Mouse (Mus musculus) intestine, embryonic 16.5 days (tissue): ENCODE results near the gene Hinfp. TPM values are rescaled to one million over a fixed set of nuclear protein-coding genes. Genes with fewer than 3 reads are reported as not detected.
"Not testable (repeated sequence)": the region's sequence is repeated elsewhere in the genome, so short reads cannot be mapped to it uniquely, and the experiment has no call there.

Experiments used
- ATAC-seq: fragments of 200-750 bp; cut with Nextera tagmentation; 2 replicates; pipeline ENCODE4 v1.8.0; 2017; ENCODE audit warnings: moderate TSS enrichment, moderate library complexity
- H3K27ac ChIP-seq: fragments of 300-500 bp; sonication (generic); 2 replicates; pipeline ENCODE4 v1.5.1; 2014; ENCODE audit warnings: mild to moderate bottlenecking, low read length
- H3K27me3 ChIP-seq: fragments of 300-500 bp; sonication (generic); replicated peaks from 2 replicates; pipeline ENCODE4 v1.6.1; 2014; ENCODE audit warnings: low read length, control low read depth, mixed read lengths; ENCODE audit not compliant: control insufficient read depth, insufficient read depth
- H3K36me3 ChIP-seq: fragments of 300-500 bp; sonication (generic); 2 replicates; pipeline ENCODE4 v1.6.1; 2014; ENCODE audit warnings: low read length, control low read depth; ENCODE audit not compliant: control insufficient read depth, insufficient read depth
- H3K4me1 ChIP-seq: fragments of 300-500 bp; sonication (generic); 2 replicates; pipeline ENCODE4 v1.6.1; 2014; ENCODE audit warnings: low read length, control low read depth, mixed read lengths; ENCODE audit not compliant: control insufficient read depth, insufficient read depth
- H3K4me2 ChIP-seq: fragments of 300-500 bp; sonication (generic); 2 replicates; pipeline ENCODE4 v1.6.1; 2014; ENCODE audit warnings: low read depth, low read length, control low read depth
- H3K4me3 ChIP-seq: fragments of 300-500 bp; sonication (generic); 2 replicates; pipeline ENCODE4 v1.5.1; 2014; ENCODE audit warnings: mild to moderate bottlenecking, low read length
- H3K9ac ChIP-seq: fragments of 300-500 bp; sonication (generic); 2 replicates; pipeline ENCODE4 v1.6.1; 2014; ENCODE audit warnings: low read depth, low read length
- H3K9me3 ChIP-seq: fragments of 300-500 bp; sonication (generic); 2 replicates; pipeline ENCODE4 v1.6.1; 2016; ENCODE audit warnings: low read length, control low read depth; ENCODE audit not compliant: control insufficient read depth
- WGBS: fragments of 180-500 bp; shearing (Covaris S2); extraction: QIAGEN DNeasy Blood & Tissue Kit; methylation state at CpG from one replicate; pipeline ENCODE4 v1.1.7; 2014; 5-methylcytosine and 5-hydroxymethylcytosine counted together
- polyA plus RNA-seq: library from polyadenylated mRNA; unstranded; fragments of >200 nt; fragmentation: Nextera tagmentation; extraction: Ambion mirVana; gene quantifications from 2 replicates; pipeline ENCODE4 v1.2.1, GENCODE M21; 2015

The Hinfp gene
- polyA plus RNA-seq, 1 experiment from 2014 or later = 19.4 TPM

- H3K27me3 ChIP-seq = no peaks in the 10 kb centered on the region
- H3K9me3 ChIP-seq = no peaks in the 10 kb centered on the region
- peak overlapping the region; percentile 87 for H3K9ac ChIP-seq
- H3K27ac ChIP-seq = peak overlapping the region; percentile 99
- peaks cover 14% of the 10 kb centered on the region for H3K36me3 ChIP-seq
- H3K4me2 ChIP-seq = peak overlapping the region; percentile 62
- ATAC-seq = peak; percentile 61
- H3K4me3 ChIP-seq = peak overlapping the region; percentile 84
- peaks cover 10% of the 10 kb centered on the region for H3K4me1 ChIP-seq
- WGBS = 6% methylated on average over 6 of the region's 6 CpGs
Observed at GRCm38 (mm10) chr9:44343290-44343689, 37.8 kb upstream of the Hinfp start.

GRCm38 (mm10) chr9:44342605-44343004 is 37.1 kb upstream of the Hinfp start:
- Histone ChIP-seq H3K9me3 (no peaks in the 10 kb centered on the region), H3K36me3 (peaks cover 11% of the 10 kb centered on the region), H3K4me2 (peak overlapping the region; percentile 62), H3K4me1 (peaks cover 14% of the 10 kb centered on the region), H3K27ac (no peak overlapping the region), H3K27me3 (no peaks in the 10 kb centered on the region), H3K4me3 (peak overlapping the region; percentile 84), H3K9ac (peak overlapping the region; percentile 87)
- ATAC-seq = no peak
- 82% methylated on average over 1 of the region's 1 CpGs for WGBS

DNA sequence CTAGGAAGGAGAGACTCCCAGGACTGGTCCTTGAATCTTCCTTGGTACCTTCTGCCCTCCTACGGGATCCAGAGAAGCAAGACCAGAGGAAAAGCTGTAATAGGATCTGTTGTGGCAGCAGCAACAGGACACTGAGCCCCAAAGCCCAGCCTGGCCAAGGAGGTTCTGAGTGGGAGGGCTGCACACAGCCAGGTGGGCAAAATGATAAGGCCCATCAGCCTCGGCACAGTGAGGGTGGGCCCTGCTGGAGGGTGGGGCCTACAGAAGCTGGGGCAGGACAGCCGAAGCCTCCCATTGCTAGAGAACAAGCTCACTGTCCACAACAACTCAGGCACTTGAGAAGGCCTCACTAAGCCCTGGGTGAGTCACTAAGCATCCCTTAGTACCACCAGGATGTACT is 36.7 kb upstream of the Hinfp start:
- 68% methylated on average over 3 of the region's 3 CpGs for WGBS

DNA sequence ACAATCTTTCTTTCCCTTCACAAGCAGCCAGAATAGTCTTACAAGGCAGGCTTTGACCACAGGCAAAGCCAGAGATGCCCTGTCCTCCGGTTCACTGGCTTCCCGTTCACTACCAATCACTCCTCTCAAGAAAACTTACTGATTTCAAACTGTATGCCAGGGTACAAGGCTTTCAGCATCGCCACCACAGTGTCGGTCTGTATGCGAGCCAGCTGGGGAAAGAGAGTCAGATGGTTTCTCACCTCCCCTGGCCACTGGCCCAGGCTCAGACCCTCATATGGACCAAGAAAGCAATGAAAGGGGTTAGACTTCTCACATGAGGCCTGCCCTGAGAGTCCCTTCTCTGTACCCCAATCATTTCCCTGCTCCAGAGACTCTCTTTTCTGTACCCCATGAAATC is 36.0 kb upstream of the Hinfp start:
- H3K36me3 ChIP-seq = peaks cover 11% of the 10 kb centered on the region
- no peak overlapping the region for H3K4me2 ChIP-seq
- H3K4me3 ChIP-seq = no peak overlapping the region
- no peak overlapping the region for H3K27ac ChIP-seq
- H3K27me3 ChIP-seq = no peaks in the 10 kb centered on the region
- H3K9me3 ChIP-seq = no peaks in the 10 kb centered on the region
- peaks cover 25% of the 10 kb centered on the region for H3K4me1 ChIP-seq
- WGBS = 87% methylated on average over 5 of the region's 5 CpGs
- no peak overlapping the region for H3K9ac ChIP-seq
- ATAC-seq = no peak

More for the DNA sequence above, 36.7 kb upstream of the Hinfp start:
- Histone ChIP-seq H3K9me3 (no peaks in the 10 kb centered on the region), H3K4me1 (peaks cover 18% of the 10 kb centered on the region), H3K36me3 (peaks cover 11% of the 10 kb centered on the region), H3K4me3 (no peak overlapping the region), H3K9ac (peak overlapping the region; percentile 87), H3K27ac (no peak overlapping the region), H3K4me2 (no peak overlapping the region), H3K27me3 (no peaks in the 10 kb centered on the region)
- ATAC-seq = 0 out of 2 replicates have a peak, but pooled peaks have one; percentile 13

DNA sequence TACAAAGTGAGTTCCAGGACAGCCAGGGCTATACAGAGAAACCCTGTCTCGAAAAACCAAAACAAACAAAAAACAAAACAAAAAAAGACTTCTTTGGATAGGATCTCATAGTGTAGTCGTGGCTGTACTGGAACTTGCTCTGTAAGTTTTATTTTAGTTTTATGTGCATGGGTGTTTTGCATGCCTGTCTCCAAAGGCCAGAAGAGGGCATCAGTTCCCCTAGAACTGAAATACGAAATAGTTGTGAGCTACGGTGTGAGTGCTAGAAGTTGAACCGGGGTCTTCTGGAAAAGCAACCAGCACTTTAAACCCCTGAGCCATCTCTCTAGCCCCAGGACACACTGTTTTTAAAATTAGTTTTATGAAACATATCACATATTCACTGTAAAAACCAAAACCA is 33.1 kb upstream of the Hinfp start:
- no peaks in the 10 kb centered on the region for H3K9me3 ChIP-seq
- peaks cover 14% of the 10 kb centered on the region for H3K36me3 ChIP-seq
- H3K27me3 ChIP-seq = no peaks in the 10 kb centered on the region
- peaks cover 25% of the 10 kb centered on the region for H3K4me1 ChIP-seq
- no peak overlapping the region for H3K4me3 ChIP-seq
- H3K4me2 ChIP-seq = no peak overlapping the region
- no peak for ATAC-seq
- 84% methylated on average over 5 of the region's 5 CpGs for WGBS
- H3K9ac ChIP-seq = no peak overlapping the region
- H3K27ac ChIP-seq = no peak overlapping the region

GRCm38 (mm10) chr9:44337436-44338169 is 32.1 kb upstream of the Hinfp start:
- Histone ChIP-seq H3K9ac (peak overlapping the region; percentile 61; the same call in 1 of the 2 replicates), H3K27ac (no peak overlapping the region)

GRCm38 (mm10) chr9:44336964-44337363 is 31.5 kb upstream of the Hinfp start:
- Histone ChIP-seq H3K4me3 (peak overlapping the region; percentile 87), H3K36me3 (peaks cover 27% of the 10 kb centered on the region), H3K9me3 (no peaks in the 10 kb centered on the region), H3K9ac (peak overlapping the region; percentile 61), H3K27ac (no peak overlapping the region), H3K4me1 (peaks cover 15% of the 10 kb centered on the region), H3K4me2 (peak overlapping the region; percentile 77), H3K27me3 (no peaks in the 10 kb centered on the region)
- ATAC-seq = no peak
- WGBS = 59% methylated on average over 3 of the region's 3 CpGs

More at GRCm38 (mm10) chr9:44337436-44338169, 32.1 kb upstream of the Hinfp start:
- Histone ChIP-seq H3K4me1 (peaks cover 22% of the 10 kb centered on the region), H3K27me3 (no peaks in the 10 kb centered on the region), H3K36me3 (peaks cover 23% of the 10 kb centered on the region), H3K4me3 (peak overlapping the region; percentile 87; the same call in 1 of the 2 replicates), H3K4me2 (peak overlapping the region; percentile 77), H3K9me3 (no peaks in the 10 kb centered on the region)
- WGBS = 60% methylated on average over 9 of the region's 9 CpGs
- ATAC-seq = no peak

DNA sequence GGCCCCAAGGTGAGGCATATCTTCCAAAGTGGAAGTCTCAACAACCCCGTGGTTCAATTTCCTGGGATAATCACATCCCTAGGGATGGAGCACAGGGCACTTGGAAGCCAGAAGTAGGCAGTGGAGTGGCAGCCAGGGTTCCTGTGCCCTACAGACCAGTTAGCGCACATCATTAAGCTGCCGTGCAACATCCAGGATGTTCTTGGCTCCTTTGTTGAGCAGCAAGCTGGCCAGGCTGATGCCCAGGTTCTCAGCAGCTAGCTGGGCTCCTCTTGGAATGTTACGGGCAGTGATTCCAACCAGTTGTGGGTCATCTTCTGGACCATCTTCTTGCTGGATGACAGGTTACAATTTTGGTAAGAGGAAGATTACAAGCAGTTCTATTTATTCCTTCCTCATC is 31.0 kb upstream of the Hinfp start:
- Histone ChIP-seq H3K36me3 (peaks cover 28% of the 10 kb centered on the region), H3K4me2 (peak overlapping the region; percentile 77), H3K4me3 (peak overlapping the region; percentile 87), H3K9ac (peak overlapping the region; percentile 61), H3K4me1 (peaks cover 15% of the 10 kb centered on the region)
- H3K9me3 ChIP-seq, ATAC-seq, H3K27ac ChIP-seq, H3K27me3 ChIP-seq: not testable (repeated sequence)
- 30% methylated on average over 4 of the region's 4 CpGs for WGBS

DNA sequence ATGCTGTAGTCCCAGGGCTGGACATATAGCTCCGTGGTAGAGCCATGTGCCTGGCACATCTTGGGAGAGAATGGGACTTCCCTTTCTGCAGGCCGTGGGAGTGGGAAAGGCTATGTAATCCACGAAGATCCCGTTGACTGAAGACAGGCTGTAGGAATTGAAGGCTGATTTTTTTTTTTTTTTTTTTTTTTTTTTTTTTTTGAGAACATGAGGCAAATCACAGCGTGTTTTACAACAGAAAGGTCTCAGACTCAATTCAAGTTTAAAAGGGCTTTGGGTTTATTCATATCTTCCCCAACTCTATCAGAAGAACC is 30.6 kb upstream of the Hinfp start:
- H3K36me3 ChIP-seq = peaks cover 30% of the 10 kb centered on the region
- H3K27me3 ChIP-seq = no peaks in the 10 kb centered on the region
- peak overlapping the region; percentile 87 for H3K4me3 ChIP-seq
- no peak for ATAC-seq
- H3K4me2 ChIP-seq = peak overlapping the region; percentile 77
- H3K9me3 ChIP-seq = no peaks in the 10 kb centered on the region
- H3K9ac ChIP-seq = peak overlapping the region; percentile 92
- H3K27ac ChIP-seq = peak overlapping the region; percentile 96
- 2% methylated on average over 5 of the region's 5 CpGs for WGBS
- H3K4me1 ChIP-seq = peaks cover 15% of the 10 kb centered on the region
